Mouse (Mus musculus) hindbrain, embryonic 14.5 days (tissue): ENCODE data around the gene Efcab12. TPM values are rescaled to one million over a fixed set of nuclear protein-coding genes. Genes with fewer than 3 reads are reported as not detected.
A peak's percentile ranks its signal among the peaks of the same experiment; 100 is the strongest.

Experiments
- ATAC-seq: fragments of 200-750 bp; cut with Nextera tagmentation; 2 replicates; pipeline ENCODE4 v1.8.0; 2017; ENCODE audit warnings: moderate number of reproducible peaks, mild to moderate bottlenecking, moderate TSS enrichment, moderate library complexity; ENCODE audit not compliant: low FRiP score
- DNase-seq: peaks from one replicate; pipeline ENCODE4 v3.0.0-alpha.2; 2015; ENCODE audit warnings: low spot score
- H3K27ac ChIP-seq: fragments of 300-500 bp; sonication (generic); 2 replicates; pipeline ENCODE4 v1.5.1; 2014; ENCODE audit warnings: mild to moderate bottlenecking, moderate library complexity
- H3K27me3 ChIP-seq: fragments of 300-500 bp; sonication (generic); 2 replicates; pipeline ENCODE4 v1.6.1; 2014; ENCODE audit warnings: mild to moderate bottlenecking, low read length, mixed read lengths; ENCODE audit not compliant: control insufficient read depth, insufficient read depth
- H3K36me3 ChIP-seq: fragments of 300-500 bp; sonication (generic); replicated peaks from 2 replicates; pipeline ENCODE4 v1.6.1; 2014; ENCODE audit not compliant: control insufficient read depth, insufficient read depth
- H3K4me1 ChIP-seq: fragments of 300-500 bp; sonication (generic); replicated peaks from 2 replicates; pipeline ENCODE4 v1.6.1; 2014; ENCODE audit warnings: antibody characterized with exemption, low read length, mixed read lengths; ENCODE audit not compliant: control insufficient read depth, insufficient read depth
- H3K4me2 ChIP-seq: fragments of 300-500 bp; sonication (generic); replicated peaks from 2 replicates; pipeline ENCODE4 v1.6.1; 2014; ENCODE audit warnings: mild to moderate bottlenecking, moderate library complexity
- H3K4me3 ChIP-seq: fragments of 300-500 bp; sonication (generic); replicated peaks from 2 replicates; pipeline ENCODE4 v1.5.1; 2014; ENCODE audit warnings: mild to moderate bottlenecking, low read length
- H3K9ac ChIP-seq: fragments of 300-500 bp; sonication (generic); 2 replicates; pipeline ENCODE4 v1.6.1; 2014
- H3K9me3 ChIP-seq: fragments of 300-500 bp; sonication (generic); 2 replicates; pipeline ENCODE4 v1.6.1; 2016; ENCODE audit warnings: low read length; ENCODE audit not compliant: control insufficient read depth
- whole genome bisulfite sequencing: fragments of 180-500 bp; shearing (Covaris S2); extraction: QIAGEN DNeasy Blood & Tissue Kit; methylation state at CpG from one replicate; pipeline ENCODE4 v1.1.7; 2014; 5-methylcytosine and 5-hydroxymethylcytosine counted together
- polyA plus RNA-seq: library from polyadenylated mRNA; unstranded; fragments of >200 nt; fragmentation: Nextera tagmentation; extraction: Ambion mirVana; gene quantifications from 2 replicates; pipeline ENCODE4 v1.2.1, GENCODE M21; 2014

The Efcab12 gene
- polyA plus RNA-seq, 1 experiment from 2014 or later = 3.1 TPM

DNA sequence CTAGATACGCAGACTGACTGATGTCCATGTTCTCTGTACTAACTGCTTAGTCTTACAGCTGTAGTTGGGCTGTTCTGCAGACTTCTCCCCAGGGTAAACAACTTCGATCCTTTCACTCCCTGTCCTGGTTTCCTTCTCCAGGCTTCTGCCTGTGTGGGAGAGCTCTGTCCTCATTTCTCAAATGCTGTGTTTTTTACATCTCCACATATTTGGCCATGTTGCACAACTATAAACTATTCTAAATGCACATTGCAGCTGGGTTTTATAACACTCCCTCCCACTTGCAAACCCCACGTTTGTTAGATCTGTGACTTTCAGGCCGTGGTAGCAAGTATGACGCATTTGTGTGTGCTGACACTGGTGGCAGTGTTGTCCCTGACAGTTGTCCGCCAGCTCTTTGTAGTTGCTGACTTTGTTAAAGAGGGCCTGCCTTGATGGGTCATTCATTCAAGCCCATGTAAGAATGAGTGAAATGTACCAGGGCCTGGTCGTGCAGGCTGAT is 25.2 kb upstream of the Efcab12 start:
- Histone ChIP-seq H3K27ac (no peak overlapping the region), H3K4me2 (no peak overlapping the region), H3K9me3 (no peaks in the 10 kb centered on the region), H3K4me3 (no peak overlapping the region), H3K36me3 (peaks cover 29% of the 10 kb centered on the region), H3K4me1 (no peaks in the 10 kb centered on the region), H3K9ac (no peak overlapping the region), H3K27me3 (no peaks in the 10 kb centered on the region)
- no peak for ATAC-seq
- no peak for DNase-seq
- 78% methylated on average over 7 of the region's 7 CpGs for WGBS

DNA sequence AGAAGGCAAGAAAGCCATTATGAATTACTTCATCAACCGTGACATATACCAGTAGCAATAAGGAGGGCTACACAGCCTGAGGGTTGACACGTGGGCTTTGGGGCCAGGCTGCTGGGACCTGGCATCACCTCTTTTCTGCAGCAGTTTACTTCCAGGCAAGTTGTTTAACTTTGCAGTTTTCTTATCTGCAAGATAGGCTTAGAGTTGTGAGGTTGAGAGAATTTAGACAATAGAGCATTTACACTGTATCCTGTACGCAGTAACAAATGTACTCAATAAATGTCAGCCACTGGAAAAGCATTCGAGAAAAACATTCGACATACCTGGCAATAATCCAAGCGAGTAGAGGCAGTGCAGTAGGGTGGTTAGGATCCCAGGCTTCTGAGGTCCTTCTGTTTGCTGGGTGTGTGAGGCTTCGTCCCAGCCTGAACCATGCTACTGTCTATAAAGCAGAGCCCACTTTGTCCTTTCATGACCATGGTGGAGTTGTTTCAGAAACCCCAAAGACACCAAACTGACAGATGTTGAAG is 21.9 kb upstream of the Efcab12 start:
- Histone ChIP-seq H3K9me3 (no peaks in the 10 kb centered on the region), H3K27ac (no peak overlapping the region), H3K9ac (no peak overlapping the region), H3K4me2 (no peak overlapping the region), H3K36me3 (peaks cover 26% of the 10 kb centered on the region), H3K4me1 (0 out of 2 replicates have a peak, but pooled peaks cover 4% of the 10 kb centered on the region), H3K4me3 (no peak overlapping the region), H3K27me3 (no peaks in the 10 kb centered on the region)
- WGBS = 81% methylated on average over 7 of the region's 7 CpGs
- no peak for DNase-seq
- ATAC-seq = no peak

DNA sequence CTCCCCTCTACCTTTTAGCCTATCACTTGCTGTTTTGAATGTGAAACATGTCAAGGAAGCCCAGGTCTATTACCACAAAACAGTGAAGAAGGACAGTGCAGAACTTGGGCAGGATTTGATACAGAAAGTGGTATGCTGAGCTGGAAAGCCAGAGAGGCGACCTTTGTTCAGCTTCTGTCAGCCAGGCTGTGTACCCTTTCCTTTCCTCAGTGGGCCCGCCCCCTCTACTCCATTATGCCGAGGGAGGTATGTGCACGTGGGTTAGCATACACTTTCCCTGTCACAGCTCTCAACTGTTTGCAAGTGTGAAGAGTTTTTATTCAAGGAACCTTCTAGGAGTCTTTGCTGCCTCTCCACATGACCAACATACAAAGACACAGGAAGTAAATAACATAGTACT is 21.0 kb upstream of the Efcab12 start:
- no peak overlapping the region for H3K4me3 ChIP-seq
- no peak for ATAC-seq
- DNase-seq = no peak
- no peaks in the 10 kb centered on the region for H3K27me3 ChIP-seq
- H3K36me3 ChIP-seq = peaks cover 18% of the 10 kb centered on the region
- H3K4me2 ChIP-seq = no peak overlapping the region
- H3K27ac ChIP-seq = no peak overlapping the region
- H3K9ac ChIP-seq = no peak overlapping the region
- 0 out of 2 replicates have a peak, but pooled peaks cover 4% of the 10 kb centered on the region for H3K4me1 ChIP-seq
- 53% methylated on average over 4 of the region's 4 CpGs for WGBS
- no peaks in the 10 kb centered on the region for H3K9me3 ChIP-seq

- Histone ChIP-seq H3K27ac (no peak overlapping the region), H3K4me3 (no peak overlapping the region), H3K4me1 (peaks cover 13% of the 10 kb centered on the region), H3K9ac (no peak overlapping the region), H3K36me3 (no peaks in the 10 kb centered on the region), H3K27me3 (no peaks in the 10 kb centered on the region), H3K4me2 (no peak overlapping the region), H3K9me3 (no peaks in the 10 kb centered on the region)
- 83% methylated on average over 4 of the region's 4 CpGs for WGBS
- DNase-seq (no peak), ATAC-seq (no peak)
These were observed 18.1 kb upstream of the Efcab12 start for GRCm38 (mm10) chr6:115856361-115856745.

DNA sequence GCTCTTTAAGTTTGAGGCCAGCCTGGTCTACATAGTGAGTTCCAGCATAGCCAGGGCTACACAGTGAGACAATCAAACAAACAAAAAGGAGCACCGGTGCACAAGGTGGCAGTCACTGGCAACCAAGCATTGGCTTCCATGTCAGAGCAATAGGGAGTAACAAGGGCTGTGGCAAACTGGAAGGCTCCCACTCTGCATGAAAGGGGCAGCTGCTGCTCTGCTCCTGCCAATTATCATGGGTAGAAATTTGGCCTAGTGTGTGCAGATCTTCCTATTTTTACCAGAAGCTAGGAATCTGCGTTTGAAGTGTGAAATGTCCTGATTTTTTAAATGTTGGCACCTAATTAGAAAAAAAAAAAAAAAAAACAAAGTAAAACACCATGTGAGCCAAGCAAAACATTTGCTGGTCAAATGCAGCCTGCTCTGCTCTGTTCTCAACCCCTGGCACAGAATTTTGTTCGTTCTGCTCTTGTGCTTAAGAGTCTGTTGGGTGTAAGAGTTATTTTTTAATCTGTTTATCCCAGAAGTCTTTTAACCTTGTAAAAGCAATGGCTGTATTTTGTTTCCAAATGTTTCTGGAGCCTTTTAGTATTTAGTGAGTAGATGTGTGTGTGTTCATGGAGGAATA is 17.6 kb upstream of the Efcab12 start:
- H3K9me3 ChIP-seq = no peaks in the 10 kb centered on the region
- ATAC-seq = no peak
- H3K27ac ChIP-seq = no peak overlapping the region
- H3K9ac ChIP-seq = no peak overlapping the region
- H3K4me1 ChIP-seq = peaks cover 13% of the 10 kb centered on the region
- no peak overlapping the region for H3K4me2 ChIP-seq
- no peak overlapping the region for H3K4me3 ChIP-seq
- no peak for DNase-seq
- no peaks in the 10 kb centered on the region for H3K27me3 ChIP-seq
- 82% methylated on average over 3 of the region's 3 CpGs for WGBS
- H3K36me3 ChIP-seq = no peaks in the 10 kb centered on the region

GRCm38 (mm10) chr6:115854432-115854831 is 16.2 kb upstream of the Efcab12 start:
- Histone ChIP-seq H3K4me2 (peak overlapping the region; percentile 55; the same call in 1 of the 2 replicates), H3K36me3 (no peaks in the 10 kb centered on the region), H3K9me3 (no peaks in the 10 kb centered on the region), H3K9ac (no peak overlapping the region), H3K4me3 (no peak overlapping the region), H3K4me1 (peaks cover 13% of the 10 kb centered on the region), H3K27me3 (no peaks in the 10 kb centered on the region), H3K27ac (no peak overlapping the region)
- WGBS = 73% methylated on average over 2 of the region's 2 CpGs
- no peak for DNase-seq
- no peak for ATAC-seq

DNA sequence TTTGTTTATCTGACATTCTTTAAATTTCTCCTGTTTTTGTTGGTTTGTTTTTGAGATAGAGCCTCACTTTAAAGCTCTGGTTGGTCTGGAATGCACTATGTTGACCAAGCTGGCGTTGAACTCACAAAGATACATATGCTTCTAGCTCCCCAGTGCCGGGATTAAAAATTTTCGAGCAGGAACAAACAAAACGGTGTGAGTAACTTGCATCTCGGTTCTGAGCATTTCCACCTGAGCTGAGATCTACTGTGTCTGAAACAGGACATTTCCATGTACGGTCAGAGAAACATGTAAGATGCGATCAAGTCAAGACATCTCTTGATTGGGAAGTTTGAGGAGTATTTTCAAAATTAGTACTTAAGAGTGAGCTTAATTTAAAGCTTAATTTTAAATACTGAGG is 15.8 kb upstream of the Efcab12 start:
- ATAC-seq = no peak
- whole genome bisulfite sequencing = 39% methylated on average over 7 of the region's 7 CpGs
- no peaks in the 10 kb centered on the region for H3K9me3 ChIP-seq
- no peak for DNase-seq
- H3K4me2 ChIP-seq = peak overlapping the region; percentile 55
- peaks cover 13% of the 10 kb centered on the region for H3K4me1 ChIP-seq
- H3K36me3 ChIP-seq = peaks cover 4% of the 10 kb centered on the region; the same call in 1 of the 2 replicates
- peak overlapping the region; percentile 48 for H3K4me3 ChIP-seq
- H3K27ac ChIP-seq = peak overlapping the region; percentile 81
- H3K27me3 ChIP-seq = no peaks in the 10 kb centered on the region
- peak overlapping the region; percentile 37 for H3K9ac ChIP-seq

- peaks cover 10% of the 10 kb centered on the region for H3K36me3 ChIP-seq
- peaks cover 13% of the 10 kb centered on the region for H3K4me1 ChIP-seq
- no peaks in the 10 kb centered on the region for H3K9me3 ChIP-seq
- H3K4me2 ChIP-seq = peak within 1 kb of the TSS; percentile 55
- WGBS = under 1% methylated on average over 51 of the region's 51 CpGs
- peak within 1 kb of the TSS; percentile 81 for H3K27ac ChIP-seq
- H3K27me3 ChIP-seq = no peaks in the 10 kb centered on the region
- peak within 1 kb of the TSS; percentile 46 for H3K9ac ChIP-seq
- ATAC-seq (peak; percentile 99), DNase-seq (peak; percentile 99)
- H3K4me3 ChIP-seq = peak within 1 kb of the TSS; percentile 48
These were observed 15.0 kb upstream of the Efcab12 start, which contains the start of the genes Mbd4 and Ift122 for GRCm38 (mm10) chr6:115853091-115853813. Mbd4 (minus strand) TSS chr6:115853371. Ift122 (plus strand) TSS chr6:115853470.

DNA sequence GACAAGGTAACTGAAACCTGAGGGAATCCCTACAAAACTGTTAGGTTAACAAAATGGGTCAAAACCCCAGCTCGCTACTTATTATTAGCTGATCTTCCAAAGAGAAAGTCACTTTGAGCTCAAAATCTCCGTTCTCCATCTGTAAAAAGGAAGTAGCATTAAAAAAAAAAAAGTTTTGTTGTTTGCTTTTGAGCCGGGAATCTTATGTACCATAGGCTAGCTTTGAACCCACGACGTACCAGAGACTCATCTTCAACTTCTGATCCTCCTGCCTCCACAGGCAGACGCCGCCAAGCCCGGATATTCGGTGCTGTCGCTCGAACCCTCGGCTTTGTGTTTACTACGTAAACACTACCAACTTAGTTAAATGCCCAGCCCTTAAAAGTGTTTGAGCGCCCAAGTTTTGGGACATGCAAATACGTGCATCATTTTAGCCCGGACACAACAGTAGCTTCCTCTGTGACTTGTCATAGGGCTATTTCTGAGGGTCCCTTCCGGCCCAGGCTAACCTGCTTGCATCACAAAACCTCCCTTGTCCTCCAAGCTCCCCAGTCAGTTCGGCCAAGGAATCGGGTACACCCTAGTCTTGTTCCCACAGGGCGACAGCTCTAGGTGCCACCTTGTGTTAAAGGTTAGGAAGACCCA is 14.4 kb upstream of the Efcab12 start:
- 5% methylated on average over 20 of the region's 20 CpGs for WGBS

More for the DNA sequence above, 14.4 kb upstream of the Efcab12 start:
- Histone ChIP-seq H3K27me3 (no peaks in the 10 kb centered on the region), H3K36me3 (peaks cover 10% of the 10 kb centered on the region), H3K4me2 (peak overlapping the region; percentile 55), H3K27ac (0 out of 2 replicates have a peak overlapping the region, but pooled peaks have one; percentile 18), H3K9ac (peak overlapping the region; percentile 46), H3K4me1 (peaks cover 13% of the 10 kb centered on the region), H3K9me3 (no peaks in the 10 kb centered on the region), H3K4me3 (peak overlapping the region; percentile 48)
- DNase-seq = no peak
- ATAC-seq = no peak; the same call in 1 of the 2 replicates
